Mouse (Mus musculus): ENCODE measurements around the gene Cenpv.
A peak's percentile ranks its signal among the peaks of the same experiment; 100 is the strongest.

Cenpv gene

GRCm38 (mm10) chr11:62554163-62554855, 15.2 kb upstream of the Cenpv start:
- no peak for DNase-seq (ENCODE audit: low spot score in 2 of 2)

GRCm38 (mm10) chr11:62553633-62554032, 14.6 kb upstream of the Cenpv start:
- DNase-seq (ENCODE audit: low spot score in 2 of 2): no peak

GRCm38 (mm10) chr11:62553186-62553585, 14.1 kb upstream of the Cenpv start:
- no peak for DNase-seq (ENCODE audit: low spot score in 2 of 2)

- peak; percentile 95 for DNase-seq (ENCODE audit: low spot score in 2 of 2)
These were observed 12.4 kb upstream of the Cenpv start for GRCm38 (mm10) chr11:62551226-62552119.

- peak; percentile 100 for DNase-seq (ENCODE audit: low spot score in 2 of 2)
These were observed 11.7 kb upstream of the Cenpv start, which contains the start of gene Ubb for GRCm38 (mm10) chr11:62550727-62551225. Ubb (plus strand) TSS chr11:62551171.

GRCm38 (mm10) chr11:62550227-62550685, 11.2 kb upstream of the Cenpv start:
- peak; percentile 58 to 69 for DNase-seq (ENCODE audit: low spot score in 2 of 2)

- DNase-seq (ENCODE audit: low spot score in 2 of 2): peak; percentile 65 to 66
These were observed 10.7 kb upstream of the Cenpv start for GRCm38 (mm10) chr11:62549782-62550181.

GRCm38 (mm10) chr11:62543991-62544390, 4.9 kb upstream of the Cenpv start:
- no peak for DNase-seq (ENCODE audit: low spot score in 2 of 2)

GRCm38 (mm10) chr11:62541581-62541980, 2.5 kb upstream of the Cenpv start:
- DNase-seq (ENCODE audit: low spot score in 2 of 2): no peak

GRCm38 (mm10) chr11:62540969-62541368, 1.9 kb upstream of the Cenpv start:
- no peak for DNase-seq (ENCODE audit: low spot score in 2 of 2)

- DNase-seq (ENCODE audit: low spot score in 2 of 2): no peak
These were observed 1.1 kb upstream of the Cenpv start for GRCm38 (mm10) chr11:62540167-62540566.

- DNase-seq (ENCODE audit: low spot score in 2 of 2): peak; percentile 61 to 64
These were observed 556 bp downstream of the Cenpv start for GRCm38 (mm10) chr11:62538321-62539088.

- DNase-seq (ENCODE audit: low spot score in 2 of 2): no peak
These were observed 1.5 kb downstream of the Cenpv start for GRCm38 (mm10) chr11:62537590-62537989.

GRCm38 (mm10) chr11:62537089-62537488, 2.0 kb downstream of the Cenpv start:
- DNase-seq (ENCODE audit: low spot score in 2 of 2): no peak

- DNase-seq (ENCODE audit: low spot score in 2 of 2): no peak
These were observed 16.8 kb downstream of the Cenpv start for GRCm38 (mm10) chr11:62522283-62522682.

GRCm38 (mm10) chr11:62518991-62519390, 20.1 kb downstream of the Cenpv start:
- peak in 1 of 2 experiments; percentile 41 for DNase-seq (ENCODE audit: low spot score in 2 of 2)

GRCm38 (mm10) chr11:62513311-62513710, 25.8 kb downstream of the Cenpv start:
- DNase-seq (ENCODE audit: low spot score in 2 of 2): no peak

- DNase-seq (ENCODE audit: low spot score in 2 of 2): no peak
These were observed 26.5 kb downstream of the Cenpv start for GRCm38 (mm10) chr11:62512529-62513080.

- no peak for DNase-seq (ENCODE audit: low spot score in 2 of 2)
These were observed 27.4 kb downstream of the Cenpv start for GRCm38 (mm10) chr11:62511444-62512202.

- DNase-seq (ENCODE audit: low spot score in 2 of 2): no peak
These were observed 28.1 kb downstream of the Cenpv start for GRCm38 (mm10) chr11:62510956-62511355.

- no peak for DNase-seq (ENCODE audit: low spot score in 2 of 2)
These were observed 29.5 kb downstream of the Cenpv start for GRCm38 (mm10) chr11:62509571-62509970.

All from right cerebral cortex, postnatal 10 days (tissue).